Mouse (Mus musculus): ENCODE data around the gene Grm4.

- no peak for TF ChIP-seq CTCF (IDR thresholded peaks at IDR 0.05; ENCODE audit: low read depth)
- no peak for TF ChIP-seq EP300 (optimal IDR thresholded peaks at IDR 0.05)
Observed at GRCm38 (mm10) chr17:27495008-27495540, 26.1 kb downstream of the Grm4 start.

Data from stomach, postnatal 0 days (tissue).